Mouse (Mus musculus) stomach, postnatal 0 days (tissue): ENCODE measurements around the gene Pdlim7. TPM values are rescaled to one million over a fixed set of nuclear protein-coding genes. Genes with fewer than 3 reads are reported as not detected.

Experiments used
- ATAC-seq: fragments of 200-750 bp; cut with Nextera tagmentation; 2 replicates; pipeline ENCODE4 v1.8.0; 2017; ENCODE audit not compliant: low FRiP score, low TSS enrichment
- DNase-seq: peaks from one replicate; pipeline ENCODE4 v3.0.0-alpha.2; 2016; ENCODE audit warnings: low spot score
- H3K27ac ChIP-seq: fragments of 300-500 bp; sonication (generic); replicated peaks from 2 replicates; pipeline ENCODE4 v1.5.1; 2014; ENCODE audit warnings: mild to moderate bottlenecking, control low read depth
- H3K27me3 ChIP-seq: fragments of 300-500 bp; sonication (generic); 2 replicates; pipeline ENCODE4 v1.6.1; 2014; ENCODE audit warnings: low read length; ENCODE audit not compliant: control insufficient read depth, insufficient read depth
- H3K36me3 ChIP-seq: fragments of 300-500 bp; sonication (generic); 2 replicates; pipeline ENCODE4 v1.6.1; 2014; ENCODE audit warnings: low read length, mixed read lengths; ENCODE audit not compliant: control insufficient read depth, insufficient read depth
- H3K4me1 ChIP-seq: fragments of 300-500 bp; sonication (generic); replicated peaks from 2 replicates; pipeline ENCODE4 v1.6.1; 2014; ENCODE audit warnings: antibody characterized with exemption; ENCODE audit not compliant: control insufficient read depth, insufficient read depth
- H3K4me2 ChIP-seq: fragments of 300-500 bp; sonication (generic); replicated peaks from 2 replicates; pipeline ENCODE4 v1.6.1; 2014; ENCODE audit warnings: low read depth, mild to moderate bottlenecking, control low read depth, moderate library complexity
- H3K4me3 ChIP-seq: fragments of 300-500 bp; sonication (generic); 2 replicates; pipeline ENCODE4 v1.5.1; 2014; ENCODE audit warnings: low read depth, low read length, control low read depth
- H3K9ac ChIP-seq: fragments of 300-500 bp; sonication (generic); 2 replicates; pipeline ENCODE4 v1.6.1; 2014; ENCODE audit warnings: mild to moderate bottlenecking, low read length, control low read depth, mixed read lengths
- H3K9me3 ChIP-seq: fragments of 300-500 bp; sonication (generic); 2 replicates; pipeline ENCODE4 v1.6.1; 2016; ENCODE audit warnings: low read length; ENCODE audit not compliant: control insufficient read depth
- CTCF ChIP-seq: IDR thresholded peaks from 2 replicates; pipeline ENCODE4 v1.5.1; 2016; ENCODE audit warnings: antibody characterized with exemption, low read depth, mild to moderate bottlenecking, moderate library complexity
- EP300 ChIP-seq: optimal IDR thresholded peaks from 2 replicates; pipeline ENCODE3; 2016; ENCODE audit warnings: antibody characterized with exemption
- WGBS: fragments of 180-500 bp; shearing (Covaris S2); extraction: QIAGEN DNeasy Blood & Tissue Kit; methylation state at CpG from one replicate; pipeline ENCODE4 v1.1.7; 2014; 5-methylcytosine and 5-hydroxymethylcytosine counted together
- microRNA-seq: library from miRNA; unstranded; fragments of <30 nt; microRNA quantifications from one replicate; pipeline ENCODE4, GENCODE M21; 2016
- polyA plus RNA-seq: library from polyadenylated mRNA; unstranded; fragments of >200 nt; fragmentation: Nextera tagmentation; extraction: Ambion mirVana; gene quantifications from 2 replicates; pipeline ENCODE4 v1.2.1, GENCODE M21; 2015

The Pdlim7 gene
- polyA plus RNA-seq, 1 experiment from 2014 or later, result 193 TPM

DNA sequence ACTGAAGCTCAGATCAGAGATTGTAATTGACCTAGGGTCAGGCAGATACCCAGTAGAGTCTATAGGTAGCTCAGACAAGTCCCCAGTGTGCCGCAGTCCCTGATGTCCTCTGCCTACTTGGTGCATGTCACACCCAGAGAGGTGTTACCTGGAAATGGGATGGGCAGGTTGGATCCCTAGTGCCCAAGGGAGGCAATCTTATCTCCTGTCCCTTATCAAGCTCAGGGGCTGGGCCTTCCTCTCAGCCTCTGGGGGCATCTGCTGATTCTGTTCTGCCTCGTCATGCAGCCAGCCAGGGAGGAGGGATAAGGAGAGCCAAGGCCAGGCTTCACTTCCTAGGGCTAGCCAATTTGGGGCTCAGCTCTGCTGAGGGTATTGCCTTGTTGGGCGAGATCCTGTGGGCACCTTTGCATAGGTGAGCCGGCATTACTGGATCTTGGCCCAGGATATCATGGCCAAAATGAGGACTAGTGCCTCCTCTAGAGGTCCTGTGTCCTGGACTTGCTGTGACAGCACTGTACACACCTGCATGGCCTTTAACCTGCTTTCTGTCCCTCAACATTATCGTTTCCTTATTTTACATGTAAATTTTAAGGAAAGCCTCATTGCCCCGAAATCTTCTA, 66.9 kb downstream of the Pdlim7 start:
- H3K36me3 ChIP-seq, result peaks cover 9% of the 10 kb centered on the region
- no peak for ATAC-seq
- peak overlapping the region; percentile 73 for H3K4me2 ChIP-seq
- TF ChIP-seq CTCF, result no peak
- TF ChIP-seq EP300, result no peak
- peak overlapping the region; percentile 64 for H3K4me3 ChIP-seq
- no peaks in the 10 kb centered on the region; the same call in 1 of the 2 replicates for H3K4me1 ChIP-seq
- H3K27me3 ChIP-seq, result no peaks in the 10 kb centered on the region
- no peaks in the 10 kb centered on the region for H3K9me3 ChIP-seq
- 65% methylated on average over 6 of the region's 6 CpGs for WGBS
- DNase-seq, result peak; percentile 24
- H3K27ac ChIP-seq, result no peak overlapping the region
- H3K9ac ChIP-seq, result peak overlapping the region; percentile 85; the same call in 1 of the 2 replicates

Small RNA genes within 50 kb of the gene (microRNA-seq; reads per million reads assigned to microRNA genes)
- not detected for gene Mir6943
- 5.5 reads per million, percentile 9 among the genes with 10 or more reads in this experiment for gene Mir6944
- 2.9 reads per million for gene Mir6945

Other genes with a start within 250 kb of the Pdlim7 start
- 350 and 354 TPM in 2 replicates for gene Prelid1, start 193.2 kb downstream of the Pdlim7 start, polyA plus RNA-seq
- 79.7 and 85.3 TPM in 2 replicates for gene Rab24, start 191.7 kb downstream of the Pdlim7 start, polyA plus RNA-seq
- 9.7 and 12.4 TPM in 2 replicates for gene Mxd3, start 183.9 kb downstream of the Pdlim7 start, polyA plus RNA-seq
- gene Lman2, start 150.9 kb downstream of the Pdlim7 start, polyA plus RNA-seq, result 73.7 and 76.5 TPM in 2 replicates
- 0.51 and 0.73 TPM in 2 replicates for gene Rgs14, start 143.9 kb downstream of the Pdlim7 start, polyA plus RNA-seq
- not detected in 2 replicates for gene Slc34a1, start 115.5 kb downstream of the Pdlim7 start, polyA plus RNA-seq
- gene Pfn3, start 98.4 kb downstream of the Pdlim7 start, polyA plus RNA-seq, result not detected in 2 replicates
- 0.41 and 0.68 TPM in 2 replicates for gene F12, start 86.9 kb downstream of the Pdlim7 start, polyA plus RNA-seq
- 17.7 and 19.0 TPM in 2 replicates for gene Grk6, start 68.6 kb downstream of the Pdlim7 start, polyA plus RNA-seq
- 0.13 and 0.28 TPM in 2 replicates for gene Prr7, start 49.4 kb downstream of the Pdlim7 start, polyA plus RNA-seq
- gene Dbn1, start 25.6 kb downstream of the Pdlim7 start, polyA plus RNA-seq, result 39.3 and 40.4 TPM in 2 replicates
- gene Dok3, start 15.6 kb upstream of the Pdlim7 start, polyA plus RNA-seq, result 1.0 and 1.3 TPM in 2 replicates
- 24.2 and 25.6 TPM in 2 replicates for gene Ddx41, start 23.0 kb upstream of the Pdlim7 start, polyA plus RNA-seq
- gene Fam193b, start 57.4 kb upstream of the Pdlim7 start, polyA plus RNA-seq, result 10.2 and 11.1 TPM in 2 replicates
- gene Tmed9, start 60.1 kb upstream of the Pdlim7 start, polyA plus RNA-seq, result 123 and 136 TPM in 2 replicates
- 15.9 and 16.0 TPM in 2 replicates for gene B4galt7, start 86.2 kb upstream of the Pdlim7 start, polyA plus RNA-seq
- 32.0 and 33.0 TPM in 2 replicates for gene Caml, start 109.3 kb upstream of the Pdlim7 start, polyA plus RNA-seq
- 14.9 and 15.2 TPM in 2 replicates for gene Ddx46, start 121.4 kb upstream of the Pdlim7 start, polyA plus RNA-seq
- 25.4 and 26.1 TPM in 2 replicates for gene B230219D22Rik, start 179.4 kb upstream of the Pdlim7 start, polyA plus RNA-seq
- 62.8 and 63.6 TPM in 2 replicates for gene Txndc15, start 201.0 kb upstream of the Pdlim7 start, polyA plus RNA-seq
- gene Pcbd2, start 213.7 kb upstream of the Pdlim7 start, polyA plus RNA-seq, result 71.2 and 73.9 TPM in 2 replicates